Mouse (Mus musculus): ENCODE data around the gene Iqcb1.
"Not testable (repeated sequence)": the region's sequence is repeated elsewhere in the genome, so short reads cannot be mapped to it uniquely, and the experiment has no call there.

Gene Iqcb1

GRCm38 (mm10) chr16:36828054-36828786 lies at the start of gene Iqcb1:
Iqcb1 (plus strand) TSS chr16:36828385.
- peak; percentile 87 for DNase-seq (ENCODE audit: low spot score)

- DNase-seq (ENCODE audit: low spot score), result no peak
These were observed 44.0 kb upstream of the Iqcb1 start for GRCm38 (mm10) chr16:36784146-36784545.

DNA sequence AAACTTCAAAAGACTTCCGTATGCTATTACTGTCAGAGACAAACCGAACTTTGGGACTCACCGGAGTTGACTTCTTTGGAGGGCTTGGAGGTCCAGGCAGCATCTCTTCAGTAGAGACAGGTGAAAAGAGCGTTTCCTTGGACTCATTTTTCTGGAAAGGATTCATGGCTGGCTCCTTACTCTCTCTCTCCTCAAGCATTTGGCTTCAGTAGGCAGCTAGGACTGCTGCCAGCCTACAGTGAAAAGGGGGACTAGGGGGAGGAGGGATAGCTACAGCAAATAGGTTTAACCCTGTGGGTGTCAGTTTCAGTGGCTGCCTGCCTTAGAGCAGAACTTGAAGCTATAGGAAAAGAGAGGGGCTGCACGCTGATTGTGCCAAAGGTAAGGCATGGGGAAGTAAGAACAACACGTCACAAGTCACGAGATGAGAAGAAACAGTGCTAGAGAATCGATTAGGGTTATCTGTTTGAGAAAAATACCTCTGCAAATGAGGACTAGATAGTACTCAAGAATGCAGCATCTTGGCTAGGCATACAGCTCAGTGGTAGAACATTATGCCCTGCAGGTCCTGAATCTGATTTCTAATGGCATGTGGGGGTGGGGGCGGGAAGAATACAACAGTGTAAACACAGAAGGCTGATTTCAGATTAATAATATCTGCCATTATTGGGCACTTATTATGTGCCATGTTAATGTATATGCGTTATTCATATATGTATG lies 43.4 kb upstream of the Iqcb1 start, which contains the start of gene Slc15a2:
Slc15a2 (minus strand) TSS at position 369 of the 720 bp plus-strand sequence.
- DNase-seq (ENCODE audit: low spot score), result peak; percentile 13

GRCm38 (mm10) chr16:36786466-36786865 lies 41.7 kb upstream of the Iqcb1 start:
- no peak for DNase-seq (ENCODE audit: low spot score)

- DNase-seq (ENCODE audit: low spot score), result no peak
These were observed 38.0 kb upstream of the Iqcb1 start for GRCm38 (mm10) chr16:36790166-36790565.

DNA sequence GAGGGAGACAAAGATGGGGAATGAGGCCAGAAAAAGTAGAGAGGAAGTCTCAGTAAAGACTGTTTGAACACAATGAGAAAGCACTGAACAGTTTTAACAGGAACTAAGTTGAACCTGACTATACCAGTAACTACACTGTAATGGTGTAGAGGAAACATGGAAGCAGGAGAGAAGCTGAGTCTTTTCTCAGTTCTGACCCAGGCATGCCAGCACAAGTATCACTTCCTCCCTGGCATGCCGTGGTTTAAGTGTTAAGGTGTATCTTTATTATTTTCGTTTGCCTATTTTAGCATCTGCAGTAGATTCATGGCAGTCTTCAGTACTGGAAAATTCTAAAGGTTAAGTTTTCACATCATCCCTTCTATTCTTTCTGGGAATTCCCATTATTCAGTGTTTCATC lies 33.2 kb upstream of the Iqcb1 start:
- no peak for DNase-seq (ENCODE audit: low spot score)

DNA sequence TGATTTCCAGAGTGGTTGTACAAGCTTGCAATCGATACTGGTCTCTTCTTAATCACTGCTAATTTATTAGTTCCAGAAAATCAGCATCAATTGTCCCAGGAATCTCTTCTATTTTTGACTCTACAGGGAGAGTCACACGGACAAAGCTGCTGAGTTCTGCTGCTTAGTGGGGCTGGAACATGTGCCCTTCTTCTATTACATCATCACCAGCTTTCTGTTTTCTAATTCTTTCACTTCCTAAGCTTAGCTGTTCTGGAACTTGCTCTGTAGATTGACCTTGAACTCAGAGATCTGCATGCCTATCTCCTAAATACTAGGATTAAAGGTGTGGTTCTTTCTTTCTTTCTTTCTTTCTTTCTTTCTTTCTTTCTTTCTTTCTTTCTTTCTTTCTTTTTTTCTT lies 29.9 kb upstream of the Iqcb1 start:
- DNase-seq (ENCODE audit: low spot score), result no peak

GRCm38 (mm10) chr16:36802361-36802760 lies 25.8 kb upstream of the Iqcb1 start:
- no peak for DNase-seq (ENCODE audit: low spot score)

- no peak for DNase-seq (ENCODE audit: low spot score)
These were observed 19.6 kb upstream of the Iqcb1 start for GRCm38 (mm10) chr16:36808616-36809015.

DNA sequence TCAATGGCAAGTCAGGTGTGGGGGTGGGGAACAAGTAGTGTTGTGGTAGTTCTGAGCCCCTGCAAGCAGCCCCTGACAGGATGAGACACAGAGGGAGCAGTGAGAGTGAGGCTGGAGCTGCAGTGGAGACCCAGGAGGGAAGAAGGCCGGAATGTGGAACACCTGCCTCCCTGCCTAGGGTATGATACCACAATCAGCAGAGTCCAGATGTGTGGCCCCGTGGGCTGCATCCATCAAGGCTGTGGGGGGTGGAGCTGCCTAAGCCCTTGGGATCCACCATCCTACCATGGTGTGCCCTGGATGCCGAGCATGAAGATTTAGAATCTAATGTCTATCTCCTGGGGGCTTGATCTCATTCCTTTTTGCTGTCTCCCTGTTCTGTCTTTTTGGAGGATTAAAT lies 14.5 kb upstream of the Iqcb1 start:
- no peak for DNase-seq (ENCODE audit: low spot score)

- DNase-seq (ENCODE audit: low spot score), result no peak
These were observed 11.3 kb upstream of the Iqcb1 start for GRCm38 (mm10) chr16:36816916-36817315.

GRCm38 (mm10) chr16:36817321-36817926 lies 10.8 kb upstream of the Iqcb1 start:
- peak; percentile 73 for DNase-seq (ENCODE audit: low spot score)

DNA sequence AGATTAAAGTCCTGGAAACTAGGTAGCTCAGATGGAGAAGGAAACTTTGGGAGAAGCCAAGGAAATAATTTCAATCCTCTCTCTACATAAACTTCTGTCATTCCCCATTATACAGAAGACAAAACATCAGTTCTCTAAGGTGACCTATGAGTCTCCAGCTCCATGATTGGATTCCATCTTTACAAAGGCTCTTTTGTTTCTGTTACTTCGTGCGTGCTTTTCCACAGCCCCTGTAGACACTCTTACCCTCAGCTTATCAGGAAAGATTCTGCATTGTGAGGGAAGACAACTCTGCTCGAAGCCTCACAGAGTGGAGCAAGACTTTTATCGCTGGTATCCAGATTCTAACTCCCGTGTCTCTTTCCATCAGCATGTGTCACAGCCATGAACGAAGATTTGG lies 8.2 kb upstream of the Iqcb1 start:
- no peak for DNase-seq (ENCODE audit: low spot score)

- DNase-seq (ENCODE audit: low spot score), result no peak
These were observed 7.4 kb upstream of the Iqcb1 start for GRCm38 (mm10) chr16:36820747-36821146.

DNA sequence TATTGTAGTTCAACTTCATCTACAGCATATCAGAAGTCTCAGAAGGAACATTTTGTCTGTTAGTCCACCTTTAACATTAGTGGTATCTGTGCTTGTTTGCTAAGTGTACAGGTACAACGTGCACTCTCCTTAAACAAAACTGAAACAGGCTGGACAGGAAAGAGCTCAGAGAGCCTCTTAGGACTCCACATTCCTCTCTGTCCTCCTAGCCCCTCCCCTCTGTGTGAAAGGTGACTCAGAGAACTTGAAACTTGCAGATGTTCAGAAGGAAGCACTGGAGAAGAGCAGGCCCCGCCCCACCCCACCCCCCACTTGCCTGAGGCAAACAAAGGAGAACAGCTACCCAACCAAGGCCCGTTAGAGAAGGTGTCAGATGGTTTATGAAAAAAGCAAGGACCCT lies 6.7 kb upstream of the Iqcb1 start:
- DNase-seq (ENCODE audit: low spot score), result peak; percentile 60

- DNase-seq (ENCODE audit: low spot score), result no peak
These were observed 553 bp upstream of the Iqcb1 start for GRCm38 (mm10) chr16:36827611-36828053.

- DNase-seq (ENCODE audit: low spot score), result no peak
These were observed 635 bp downstream of the Iqcb1 start for GRCm38 (mm10) chr16:36828820-36829219.

GRCm38 (mm10) chr16:36846894-36847293 lies 18.7 kb downstream of the Iqcb1 start:
- not testable (repeated sequence) for DNase-seq (ENCODE audit: low spot score)

- no peak for DNase-seq (ENCODE audit: low spot score)
These were observed 23.0 kb downstream of the Iqcb1 start for GRCm38 (mm10) chr16:36851202-36851601.

DNA sequence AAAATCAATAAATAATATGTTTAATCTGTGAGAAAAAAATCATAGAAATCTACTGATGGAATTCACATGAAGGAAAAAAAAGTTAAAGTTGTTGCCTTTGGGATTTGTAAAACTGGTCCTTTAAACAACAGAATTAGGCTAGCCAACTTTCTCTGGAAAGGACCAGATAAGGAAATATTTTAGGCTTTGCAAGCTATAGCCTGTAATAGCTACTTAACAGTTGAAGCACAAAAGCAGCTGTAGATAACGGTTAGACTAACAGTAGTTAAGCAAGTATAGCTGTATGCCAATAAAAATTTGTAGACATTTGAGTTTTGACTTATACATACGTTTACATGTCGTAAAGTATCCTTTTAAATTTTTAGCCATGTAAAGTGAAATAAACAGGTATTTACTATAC lies 35.4 kb downstream of the Iqcb1 start:
- DNase-seq (ENCODE audit: low spot score), result no peak

DNA sequence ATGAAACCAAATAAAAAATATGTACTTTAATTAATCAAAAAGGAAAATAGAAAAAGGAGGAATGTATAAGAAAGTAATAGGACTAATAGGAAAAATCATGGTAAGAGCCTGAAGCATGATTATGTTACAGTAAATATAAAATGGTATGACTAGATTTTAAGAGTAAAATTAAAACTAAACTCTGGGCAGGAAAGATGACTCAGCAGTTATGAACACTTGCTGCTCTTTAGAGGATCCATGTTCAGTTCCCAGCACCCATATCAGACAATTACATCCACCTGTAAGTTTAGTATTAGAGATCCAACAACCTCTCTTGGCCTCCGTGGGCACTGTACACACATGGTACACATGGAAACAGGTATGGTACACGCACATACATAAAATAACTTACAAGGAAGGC lies 41.3 kb downstream of the Iqcb1 start:
- DNase-seq (ENCODE audit: low spot score), result no peak

GRCm38 (mm10) chr16:36874583-36875275 lies 46.5 kb downstream of the Iqcb1 start, which contains the start of the genes Eaf2 and Golgb1:
Eaf2 (minus strand) TSS chr16:36875003.
Golgb1 (plus strand) TSS chr16:36875140.
- DNase-seq (ENCODE audit: low spot score), result peak; percentile 97
